Mouse (Mus musculus): ENCODE results near the gene Chmp5.
"Not testable (repeated sequence)": the region's sequence is repeated elsewhere in the genome, so short reads cannot be mapped to it uniquely, and the experiment has no call there.

Chmp5 gene

DNA sequence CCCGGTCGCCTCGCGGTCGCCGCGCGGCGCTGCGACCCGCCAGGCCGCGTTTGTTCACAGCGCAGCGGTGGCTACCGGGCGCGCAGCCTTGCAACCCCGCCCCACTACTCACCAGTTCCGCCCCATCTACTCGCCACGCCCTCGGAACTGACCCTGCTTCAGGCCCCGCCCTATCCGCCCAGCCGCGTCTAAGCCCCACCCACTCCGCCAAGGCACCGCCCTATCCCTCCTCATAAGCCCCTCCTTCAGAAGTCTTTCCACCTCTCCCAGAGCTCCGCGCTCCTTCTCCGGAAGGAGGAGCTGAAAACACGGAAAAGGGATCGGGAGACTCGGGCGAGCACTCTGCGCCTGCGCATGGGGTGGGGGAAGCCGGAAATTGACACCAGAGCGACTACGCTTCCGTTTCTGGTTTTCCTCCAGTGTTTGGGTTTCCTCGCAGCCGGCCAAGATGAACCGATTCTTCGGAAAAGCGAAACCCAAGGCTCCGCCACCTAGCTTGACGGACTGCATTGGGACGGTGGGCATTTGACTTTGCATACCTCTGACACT, at the start of gene Chmp5, which contains the start of gene Bag1:
Gene Chmp5 (plus strand): TSS at position 248 of the 549 bp plus-strand sequence.
Gene Bag1 (minus strand): TSS at position 135 of the 549 bp plus-strand sequence.
- peak; percentile 99 for DNase-seq (ENCODE audit: low read depth, low spot score)

DNA sequence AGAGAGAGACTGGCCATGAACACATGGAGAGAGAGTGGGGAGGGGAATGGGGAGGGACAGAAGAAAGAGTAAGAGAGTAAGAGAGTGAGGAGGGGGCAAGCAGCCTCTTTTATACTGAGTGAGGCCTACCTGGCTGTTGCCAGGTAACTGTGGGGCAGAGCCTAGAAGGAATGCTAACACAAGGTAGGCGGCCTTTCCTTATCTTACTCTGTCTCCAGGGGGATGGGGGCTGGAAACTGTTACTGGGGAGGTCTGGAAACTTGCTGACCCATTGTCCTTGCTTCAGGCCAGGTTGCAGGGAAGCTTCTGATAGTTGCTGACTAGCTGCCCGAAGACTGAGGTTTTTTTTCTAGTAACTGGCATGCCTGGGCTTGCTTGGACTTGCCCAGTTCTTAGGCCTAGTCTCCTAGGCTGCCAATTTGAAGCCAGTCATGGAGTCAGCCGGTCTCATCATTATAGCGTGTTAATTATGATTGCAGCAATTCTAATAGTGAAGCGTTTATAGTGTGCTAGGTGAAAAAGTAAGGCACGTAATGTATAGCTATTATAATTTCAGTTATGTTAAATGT, 49.6 kb upstream of the Chmp5 start:
- no peak for DNase-seq (ENCODE audit: low read depth, low spot score)

DNA sequence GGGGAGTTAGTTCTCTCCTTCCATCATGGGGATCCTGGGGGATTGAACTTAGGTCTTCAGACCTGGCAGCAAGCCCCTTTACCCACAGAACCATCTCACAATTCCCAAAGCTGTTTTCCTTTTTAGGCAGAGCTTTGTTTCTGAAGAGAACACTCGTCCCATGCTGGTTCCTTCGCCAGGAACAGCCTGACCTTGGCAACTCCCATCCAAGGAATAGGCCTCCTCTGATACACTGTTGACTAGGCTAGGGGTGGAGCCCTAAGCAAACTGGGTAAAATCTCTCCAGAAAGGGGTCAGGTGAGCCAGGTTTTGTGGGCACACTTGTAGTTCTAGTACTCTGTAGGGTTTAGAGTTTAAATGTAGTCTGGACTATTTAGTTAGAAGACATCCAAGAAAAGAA, 48.9 kb upstream of the Chmp5 start:
- no peak for DNase-seq (ENCODE audit: low read depth, low spot score)

DNA sequence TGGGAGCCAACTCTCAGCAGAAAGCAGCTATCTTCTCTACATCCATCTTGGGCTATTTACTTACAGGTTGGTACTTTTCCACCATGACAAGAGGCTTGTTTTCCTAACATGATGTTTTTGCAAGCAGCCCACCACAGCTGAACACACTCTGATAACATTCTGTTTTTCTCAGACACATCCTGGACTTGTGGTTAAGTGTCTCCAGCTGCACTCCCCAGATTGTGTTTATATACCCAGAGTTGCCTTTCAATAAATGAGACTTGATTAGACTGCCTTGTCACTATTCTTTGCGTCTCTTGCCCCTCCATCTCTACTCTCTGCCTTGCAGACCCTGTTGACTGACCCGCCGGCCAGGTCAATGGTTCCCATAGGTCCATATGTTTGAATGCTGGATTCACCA, 48.1 kb upstream of the Chmp5 start:
- no peak for DNase-seq (ENCODE audit: low read depth, low spot score)

DNA sequence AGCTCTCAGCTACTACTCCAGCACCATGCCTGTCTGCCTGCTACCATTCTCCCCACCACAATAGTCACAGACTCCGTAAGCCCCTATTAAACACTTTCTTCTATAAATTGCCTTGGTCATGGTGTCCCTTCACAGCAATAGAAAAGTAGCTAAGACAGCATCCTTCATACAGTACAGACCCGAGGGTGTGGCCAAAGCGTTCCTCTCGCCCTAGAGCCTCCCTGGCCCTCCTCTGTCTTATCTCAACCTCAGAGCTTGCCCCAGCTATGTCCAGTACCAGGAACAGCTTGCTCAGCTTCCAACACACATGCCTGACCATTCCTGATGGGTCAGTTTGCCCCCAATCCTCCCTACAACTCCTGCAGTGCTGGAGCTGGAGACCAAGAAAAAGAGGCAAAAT, 47.6 kb upstream of the Chmp5 start:
- DNase-seq (ENCODE audit: low read depth, low spot score), result no peak

DNA sequence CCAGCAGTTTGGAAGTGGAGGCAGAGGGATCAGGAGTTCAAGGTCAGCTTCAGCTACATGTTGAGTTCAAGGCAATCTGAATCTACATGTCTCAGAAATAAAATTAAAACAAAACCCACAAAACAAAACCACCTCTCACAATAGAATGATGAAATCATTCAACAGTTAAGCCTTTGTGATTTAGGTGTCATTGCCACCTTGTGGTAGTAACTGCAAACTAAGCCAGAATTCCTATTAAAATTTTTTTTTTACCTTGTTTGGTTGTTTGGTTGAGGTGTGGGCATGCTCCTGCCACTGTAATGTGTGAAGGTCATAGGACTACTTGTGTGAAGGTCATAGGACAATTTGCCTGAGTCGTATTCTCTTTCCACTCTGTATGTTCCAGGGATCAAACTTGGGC, 41.9 kb upstream of the Chmp5 start:
- DNase-seq (ENCODE audit: low read depth, low spot score), result no peak

DNA sequence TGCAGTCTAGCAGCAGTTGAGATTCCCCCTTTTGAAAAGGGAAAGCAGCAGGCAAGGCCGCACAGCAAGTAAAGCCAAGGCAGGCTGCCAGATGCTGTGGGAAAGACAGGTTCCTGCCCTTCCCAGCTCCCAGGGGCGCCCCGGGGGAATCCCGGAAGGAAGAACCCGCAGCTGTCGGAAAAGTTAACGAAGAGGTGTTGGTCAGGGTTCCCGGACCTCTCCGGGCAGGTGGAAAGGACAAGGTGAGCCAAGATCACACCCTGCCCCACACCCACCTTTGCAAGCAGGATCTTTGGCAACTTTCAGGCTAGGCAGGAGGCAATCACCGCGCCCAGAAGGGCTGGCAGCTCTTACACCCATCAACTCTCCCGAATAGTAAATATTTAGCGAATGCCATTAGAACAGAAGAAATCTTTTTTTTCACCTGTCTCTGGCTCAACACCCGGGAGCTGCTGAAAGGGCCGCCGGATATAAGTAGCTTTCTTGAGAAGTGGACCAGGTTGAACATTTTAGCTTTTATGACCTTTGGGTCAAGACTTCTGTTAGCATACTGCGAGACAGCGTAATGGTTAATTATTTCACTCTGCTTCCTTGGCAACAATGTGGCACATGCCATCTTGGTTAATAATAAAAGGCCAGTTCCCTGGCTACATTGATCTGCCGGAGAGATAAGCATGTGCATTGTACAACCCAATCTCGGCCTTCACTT, 39.8 kb upstream of the Chmp5 start:
- no peak for DNase-seq (ENCODE audit: low read depth, low spot score)

DNA sequence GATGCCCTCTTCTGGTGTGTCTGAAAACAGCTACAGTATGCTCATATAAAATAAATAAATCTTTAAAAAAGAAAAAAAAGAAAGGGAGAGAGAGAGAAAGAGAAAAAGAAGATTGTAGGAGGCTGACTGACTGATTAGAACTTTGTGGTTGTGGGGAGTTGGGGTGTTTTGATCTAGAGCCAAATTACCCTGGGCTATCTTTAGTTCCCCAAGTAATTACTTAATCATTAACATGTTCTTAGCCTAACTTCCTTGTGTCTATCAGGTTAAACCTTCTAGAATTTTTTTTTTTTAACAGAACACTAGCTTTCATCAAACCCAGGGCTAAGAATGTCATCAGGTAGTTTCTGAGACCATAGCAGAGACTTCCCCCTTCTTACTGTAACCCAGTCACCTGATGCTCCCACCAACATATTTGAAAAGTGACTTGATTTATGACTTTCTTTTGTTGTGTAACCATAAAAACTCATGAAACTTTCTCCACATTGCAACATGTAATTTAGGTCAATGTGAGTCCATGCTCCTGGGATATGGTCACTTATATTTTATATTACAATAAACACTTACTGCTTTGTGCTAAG, 33.8 kb upstream of the Chmp5 start:
- DNase-seq (ENCODE audit: low read depth, low spot score), result no peak

DNA sequence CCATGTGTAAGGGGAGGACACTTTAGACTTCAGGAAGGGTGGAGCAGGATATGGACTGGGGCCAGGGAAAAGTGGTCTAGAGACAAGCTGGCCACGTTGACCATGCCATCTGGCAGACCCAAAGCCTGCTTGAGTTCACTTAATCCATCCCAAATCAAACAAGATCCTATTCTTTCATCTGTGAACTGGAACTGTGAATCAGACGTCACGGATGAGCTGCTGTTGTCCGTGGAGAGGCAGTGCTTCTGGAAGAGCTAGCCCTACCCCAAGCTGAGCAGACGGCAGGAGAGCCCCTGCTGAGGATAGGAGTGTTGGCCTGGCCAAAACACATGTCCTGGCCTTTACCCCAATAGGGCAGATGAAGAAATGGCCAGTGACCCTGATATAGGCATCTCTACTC, 32.3 kb upstream of the Chmp5 start:
- no peak for DNase-seq (ENCODE audit: low read depth, low spot score)

DNA sequence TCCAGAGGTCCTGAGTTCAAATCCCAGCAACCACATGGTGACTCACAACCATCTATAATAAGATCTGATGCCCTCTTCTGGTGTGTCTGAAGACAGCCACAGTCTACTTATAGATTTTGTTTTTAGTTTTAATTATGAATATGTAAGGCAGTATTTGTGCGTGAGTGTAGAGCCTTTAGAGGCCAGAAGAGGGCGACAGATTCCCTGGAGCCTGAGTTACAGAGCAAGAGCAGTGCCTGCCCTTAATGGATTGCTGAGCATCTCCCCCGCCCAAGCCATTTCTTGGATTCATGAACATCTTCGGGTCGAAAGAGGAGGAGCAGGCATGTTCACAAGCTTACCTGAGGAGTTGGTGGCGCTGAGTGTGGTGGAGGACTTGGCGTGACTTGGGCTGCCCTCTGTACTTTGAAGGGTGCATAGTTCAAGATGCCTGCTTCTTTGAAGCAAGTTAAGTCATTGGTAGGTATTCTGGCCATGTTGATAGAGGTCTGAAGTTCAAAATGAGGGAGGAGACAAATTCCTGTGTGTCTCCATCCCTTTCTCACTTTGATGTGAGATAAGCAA, 31.5 kb upstream of the Chmp5 start:
- DNase-seq (ENCODE audit: low read depth, low spot score), result no peak

DNA sequence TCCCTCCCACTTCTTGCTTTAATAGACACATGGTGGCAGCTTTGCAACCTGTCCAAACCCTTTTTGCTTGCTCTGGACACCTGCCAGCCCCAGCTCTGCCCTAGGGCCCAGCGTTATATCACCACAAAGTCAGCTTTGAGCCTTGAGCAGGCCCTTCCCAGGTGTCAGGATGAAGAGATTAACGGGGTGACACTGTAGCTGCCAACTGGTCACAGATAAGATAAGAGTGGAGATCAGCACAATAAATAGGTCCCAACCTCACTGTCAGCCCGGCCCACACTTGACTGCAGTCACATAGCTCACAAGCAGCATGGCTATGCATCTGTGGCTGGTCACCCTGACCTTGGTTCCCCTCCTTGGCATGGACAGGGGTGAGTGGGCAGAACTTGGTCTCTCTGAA, 28.4 kb upstream of the Chmp5 start, which contains the start of gene Spink4:
Gene Spink4 (plus strand): TSS at position 268 of the 400 bp plus-strand sequence.
- DNase-seq (ENCODE audit: low read depth, low spot score), result no peak

DNA sequence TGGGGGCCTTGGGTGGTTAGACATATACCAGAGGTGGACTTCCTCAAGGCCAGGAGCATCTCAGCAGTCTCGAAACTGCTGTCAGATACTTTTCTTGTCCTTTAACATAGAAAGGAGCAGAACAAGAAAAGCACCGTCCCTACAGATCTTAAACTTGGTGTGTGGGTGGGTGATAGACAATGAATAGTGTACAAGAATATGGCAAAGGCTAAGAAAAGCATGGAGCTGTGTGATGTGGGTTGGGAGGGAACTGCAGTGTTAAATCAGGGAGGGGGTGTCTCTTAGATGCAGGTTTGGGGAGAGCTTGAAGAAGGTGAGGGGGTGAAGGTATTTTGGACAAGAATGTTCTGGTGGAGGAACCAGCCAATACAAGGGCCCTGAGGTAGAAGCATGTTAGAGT, 27.6 kb upstream of the Chmp5 start:
- DNase-seq (ENCODE audit: low read depth, low spot score), result no peak

DNA sequence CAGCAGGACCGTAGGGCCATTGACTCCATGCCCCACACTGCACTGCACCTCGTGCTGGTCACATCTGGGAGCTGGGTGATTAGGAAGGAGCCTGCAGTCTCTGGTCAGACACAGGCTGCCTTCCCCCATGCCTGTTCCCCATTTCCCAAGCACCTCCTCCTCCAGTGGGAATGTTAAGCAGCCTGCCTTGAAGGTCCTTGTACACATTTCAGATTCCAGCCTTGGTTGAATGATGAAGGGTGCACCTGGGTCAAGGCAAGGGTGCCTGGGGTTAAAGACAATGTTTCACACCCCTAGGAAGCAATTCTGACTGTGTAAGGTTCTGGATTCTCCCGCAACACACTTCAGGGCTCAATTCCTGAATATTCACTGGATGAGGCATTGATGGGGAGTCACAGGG, 26.9 kb upstream of the Chmp5 start:
- no peak for DNase-seq (ENCODE audit: low read depth, low spot score)

DNA sequence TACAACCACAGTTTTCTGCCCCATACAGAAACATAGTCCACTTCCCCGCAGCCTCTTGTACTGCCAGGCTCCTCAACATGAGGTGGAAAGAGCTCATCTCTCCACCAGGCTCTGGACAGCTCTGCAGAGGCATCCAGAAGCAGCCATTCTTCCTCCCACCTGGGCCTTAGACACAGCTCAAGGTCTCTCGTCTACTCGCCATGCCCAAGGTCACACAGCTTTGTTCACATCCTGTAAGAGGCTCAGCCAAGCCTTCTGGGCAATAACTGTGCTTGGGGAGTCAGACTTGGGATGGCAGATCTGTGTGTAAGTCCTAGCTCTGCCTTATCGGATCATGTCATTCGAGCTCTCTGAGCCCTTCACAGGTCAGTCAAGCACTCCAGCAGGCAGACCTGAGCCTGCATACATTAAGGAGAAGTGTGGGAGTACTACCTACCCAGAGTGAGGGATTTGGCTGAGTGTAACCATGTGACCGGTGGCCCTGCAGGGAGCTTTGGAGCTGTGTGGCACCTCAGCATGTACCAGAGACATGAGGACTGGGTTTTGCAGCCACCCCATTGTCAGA, 25.0 kb upstream of the Chmp5 start:
- no peak for DNase-seq (ENCODE audit: low read depth, low spot score)

DNA sequence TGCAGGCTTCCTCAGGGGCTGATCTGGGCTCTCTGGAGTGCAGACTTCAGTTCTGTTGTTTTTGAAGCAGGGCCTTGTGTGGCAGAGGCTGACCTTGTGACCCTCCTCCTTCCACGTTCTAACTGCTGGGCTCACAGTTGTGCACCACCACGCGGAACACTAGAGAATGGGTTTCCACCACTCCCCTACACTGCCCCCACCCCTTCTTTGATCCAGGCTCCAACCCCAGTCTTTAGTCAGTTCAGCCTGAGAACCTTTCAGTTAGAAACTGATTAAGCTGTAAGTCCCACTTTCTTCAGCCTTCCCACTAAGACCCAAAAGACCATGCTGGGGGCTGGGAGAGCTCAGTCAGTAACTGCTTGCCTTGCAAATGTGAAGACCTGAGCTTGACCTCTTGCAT, 22.6 kb upstream of the Chmp5 start:
- DNase-seq (ENCODE audit: low read depth, low spot score), result no peak

DNA sequence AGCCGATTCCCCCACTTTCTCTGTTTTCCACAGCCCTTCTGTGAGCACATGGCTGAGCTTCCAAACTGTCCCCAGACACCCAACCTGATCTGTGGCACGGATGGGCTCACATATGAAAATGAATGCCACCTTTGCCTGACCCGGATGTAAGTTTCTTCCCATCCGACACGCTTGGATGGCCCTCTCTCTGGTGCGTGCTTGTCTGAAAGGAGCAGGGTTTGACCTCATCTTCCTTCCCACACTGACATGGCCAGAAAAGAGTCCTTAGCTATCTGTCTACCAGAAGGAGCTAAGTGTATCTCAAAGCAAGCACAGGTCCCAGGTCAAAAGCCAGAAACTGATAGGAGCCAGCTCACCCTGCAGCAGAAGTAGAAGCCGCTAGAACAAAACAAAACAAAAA, 19.2 kb upstream of the Chmp5 start:
- DNase-seq (ENCODE audit: low read depth, low spot score), result no peak

DNA sequence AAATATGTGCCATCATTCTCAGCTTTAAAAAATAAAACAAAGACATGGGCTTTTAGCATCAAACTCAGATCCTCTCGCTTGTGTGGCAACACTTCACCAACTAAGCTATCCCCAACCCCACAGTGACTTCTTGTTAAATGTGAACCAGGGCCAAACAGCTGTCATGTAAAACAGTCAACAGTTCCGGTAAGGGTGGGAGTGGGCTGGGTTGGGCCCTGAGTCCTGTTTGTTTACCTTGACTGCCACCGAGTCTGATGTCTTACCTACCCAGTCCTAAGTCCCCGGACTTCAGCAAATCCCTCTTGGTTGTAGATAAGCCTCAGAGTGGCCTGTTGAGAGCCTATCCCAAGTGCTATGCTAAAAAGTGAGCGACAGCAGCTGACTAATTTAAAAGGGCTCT, 14.5 kb upstream of the Chmp5 start:
- DNase-seq (ENCODE audit: low read depth, low spot score), result no peak

DNA sequence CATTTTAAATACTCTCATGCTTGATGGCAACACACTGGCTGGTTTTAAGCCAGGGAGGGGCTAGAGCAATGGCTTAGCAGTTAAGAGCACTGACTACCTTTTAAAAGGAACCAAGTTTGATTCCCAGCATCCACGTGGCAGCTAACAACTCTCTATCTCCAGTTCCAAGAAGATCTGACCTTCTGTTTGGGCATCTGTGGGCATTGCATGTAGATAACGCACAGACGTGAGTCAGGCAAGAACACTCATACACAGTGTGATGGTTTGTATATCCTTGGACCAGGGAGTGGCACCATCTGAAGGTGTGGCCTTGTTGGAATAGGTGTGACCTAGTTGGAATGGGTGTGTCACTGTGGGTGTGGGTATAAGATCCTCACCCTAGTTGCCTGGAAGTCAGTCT, 13.8 kb upstream of the Chmp5 start:
- not testable (repeated sequence) for DNase-seq (ENCODE audit: low read depth, low spot score)

DNA sequence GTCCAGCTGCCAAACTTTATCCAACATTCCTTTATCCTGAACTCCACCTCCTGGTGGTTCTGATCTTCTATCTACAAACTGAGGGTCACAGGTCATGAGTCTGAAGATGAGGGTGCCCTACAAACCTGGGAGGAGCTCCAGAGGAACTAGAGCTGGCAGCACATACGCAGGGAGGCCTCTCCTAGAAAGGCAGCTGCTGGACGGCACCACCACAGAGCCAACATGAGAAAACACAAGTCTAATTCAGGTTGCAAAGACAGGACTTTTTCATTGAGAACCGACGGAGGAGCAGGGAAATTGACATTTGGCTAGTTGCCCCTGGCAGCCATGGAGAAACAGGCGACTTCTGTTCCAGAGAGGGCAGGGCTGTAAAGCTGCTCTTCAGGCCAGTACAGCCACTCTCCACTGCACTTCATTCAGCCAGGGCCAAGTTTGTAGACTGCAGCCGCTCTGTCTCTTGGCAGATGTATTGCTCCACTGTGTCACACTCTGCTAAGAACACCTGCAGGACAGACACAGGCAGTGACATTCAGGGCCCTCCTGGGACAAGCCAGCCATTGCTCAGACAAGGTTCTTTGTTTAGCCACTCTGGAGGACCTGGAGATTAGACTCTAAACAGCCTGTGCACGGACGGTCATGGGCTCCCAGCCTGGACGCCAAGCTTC, 11.9 kb upstream of the Chmp5 start:
- no peak for DNase-seq (ENCODE audit: low read depth, low spot score)

DNA sequence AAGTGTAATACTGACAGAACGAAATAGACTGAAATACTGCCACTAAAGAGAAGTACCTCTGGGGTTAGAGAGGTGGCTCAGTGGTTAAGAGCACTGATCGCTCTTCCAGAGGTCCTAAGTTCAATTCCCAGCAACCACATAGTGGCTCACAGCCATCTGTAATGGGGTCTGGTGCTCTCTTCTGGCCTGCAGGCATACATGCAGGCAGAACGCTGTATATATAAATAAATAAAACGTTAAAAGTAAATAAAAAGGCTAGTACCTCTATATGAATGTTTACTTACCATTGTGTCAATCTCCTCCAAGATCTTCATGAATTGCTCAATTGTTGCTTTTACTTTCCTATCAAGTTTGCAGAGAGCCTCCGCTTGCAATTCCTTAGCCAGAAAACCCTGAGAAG, 9.4 kb upstream of the Chmp5 start:
- no peak for DNase-seq (ENCODE audit: low read depth, low spot score)

DNA sequence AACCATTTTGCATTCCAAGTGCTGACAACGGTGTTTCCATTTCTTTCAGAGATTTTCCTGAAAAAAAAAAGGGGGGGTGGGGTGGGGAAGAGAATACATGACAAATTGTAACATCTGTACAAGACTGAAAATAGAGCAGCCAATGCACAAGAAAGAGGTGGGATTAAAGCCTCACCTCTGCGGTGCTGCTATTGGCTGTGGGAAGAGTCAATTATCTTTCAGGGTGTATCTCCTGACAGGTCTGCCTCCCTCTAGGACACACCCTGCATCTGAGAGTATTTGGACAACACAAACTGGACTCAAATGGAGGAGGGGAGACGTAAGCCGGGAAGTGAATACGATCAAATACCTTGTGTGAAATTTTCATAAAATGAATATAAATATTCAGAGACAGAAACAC, 4.6 kb upstream of the Chmp5 start:
- DNase-seq (ENCODE audit: low read depth, low spot score), result no peak

All from forelimb bud, embryonic 11.5 days (tissue).